Mouse (Mus musculus): ENCODE results near the gene Slk. TPM values are rescaled to one million over a fixed set of nuclear protein-coding genes. Genes with fewer than 3 reads are reported as not detected.

Gene Slk
- polyA plus RNA-seq, 1 experiment, result 5.3 TPM

DNA sequence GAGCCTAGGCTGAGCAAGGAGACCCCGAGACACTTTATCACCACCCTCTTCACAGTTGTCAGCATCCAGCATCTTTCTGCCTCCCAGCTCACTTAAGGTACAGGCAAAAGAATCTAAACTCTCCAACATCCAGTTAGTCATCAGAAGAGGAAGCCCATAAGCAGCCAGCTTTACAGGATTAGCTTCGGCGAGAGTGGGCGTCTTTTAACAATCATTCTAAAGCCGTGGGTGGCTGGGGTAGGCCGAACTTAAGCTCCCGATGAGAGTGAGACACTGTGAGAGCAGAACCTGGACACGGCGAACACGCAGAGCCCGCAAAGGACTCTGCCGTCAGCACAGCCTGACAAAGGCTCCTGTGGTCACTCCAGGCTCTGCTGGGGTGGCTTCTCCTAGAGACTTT is 99.2 kb downstream of the Slk start:
- H3K27me3 ChIP-seq (ENCODE audit: control insufficient read depth, insufficient read depth, low read length), result no peaks in the 10 kb centered on the region
- no peak for TF ChIP-seq POLR2A (IDR thresholded peaks at IDR 0.05; ENCODE audit: low read depth, low read length)
- no peak for TF ChIP-seq CTCF (IDR thresholded peaks at IDR 0.05; ENCODE audit: extremely low read depth, insufficient read depth, insufficient read length, insufficient replicate concordance)
- no peak overlapping the region for H3K27ac ChIP-seq (ENCODE audit: insufficient read depth, low read length)
- no peak for DNase-seq (ENCODE audit: low read depth in 1 of 2, low spot score in 2 of 2)
- no peaks in the 10 kb centered on the region for H3K4me1 ChIP-seq (ENCODE audit: control insufficient read depth, insufficient read depth, insufficient read length)
- H3K4me3 ChIP-seq (ENCODE audit: extremely low read depth, insufficient read depth, insufficient read length), result no peak overlapping the region
- no peaks in the 10 kb centered on the region for H3K36me3 ChIP-seq (ENCODE audit: control insufficient read depth, insufficient read depth, low read length)
- WGBS, result 91% methylated on average over 12 of the region's 12 CpGs

DNA sequence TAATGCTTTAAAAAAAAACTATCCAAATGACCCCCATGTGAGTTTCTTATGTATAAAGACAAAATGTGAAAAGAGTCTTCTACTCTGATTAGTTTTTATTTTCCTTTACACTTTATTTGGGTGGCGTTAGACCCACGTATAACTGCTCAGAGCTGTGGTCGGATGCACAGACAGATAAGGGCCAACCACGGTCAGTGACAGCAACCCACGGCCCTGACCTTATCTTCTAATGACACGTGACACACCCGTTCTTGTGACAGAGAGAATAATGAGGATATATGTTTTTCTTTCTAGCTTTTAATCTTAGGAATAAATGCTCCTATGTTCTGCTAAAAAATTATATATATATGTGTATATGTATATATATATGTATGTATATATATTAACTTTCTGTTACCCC is 110.1 kb downstream of the Slk start:
- Histone ChIP-seq H3K4me1 (ENCODE audit: control insufficient read depth, insufficient read depth, insufficient read length) (no peaks in the 10 kb centered on the region), H3K27me3 (ENCODE audit: control insufficient read depth, insufficient read depth, low read length) (no peaks in the 10 kb centered on the region), H3K36me3 (ENCODE audit: control insufficient read depth, insufficient read depth, low read length) (no peaks in the 10 kb centered on the region), H3K4me3 (ENCODE audit: extremely low read depth, insufficient read depth, insufficient read length) (no peak overlapping the region), H3K27ac (ENCODE audit: insufficient read depth, low read length) (no peak overlapping the region)
- WGBS, result 63% methylated on average over 7 of the region's 7 CpGs
- no peak for DNase-seq (ENCODE audit: low read depth in 1 of 2, low spot score in 2 of 2)
- TF ChIP-seq CTCF (IDR thresholded peaks at IDR 0.05; ENCODE audit: extremely low read depth, insufficient read depth, insufficient read length, insufficient replicate concordance), result no peak
- TF ChIP-seq POLR2A (IDR thresholded peaks at IDR 0.05; ENCODE audit: low read depth, low read length), result no peak

DNA sequence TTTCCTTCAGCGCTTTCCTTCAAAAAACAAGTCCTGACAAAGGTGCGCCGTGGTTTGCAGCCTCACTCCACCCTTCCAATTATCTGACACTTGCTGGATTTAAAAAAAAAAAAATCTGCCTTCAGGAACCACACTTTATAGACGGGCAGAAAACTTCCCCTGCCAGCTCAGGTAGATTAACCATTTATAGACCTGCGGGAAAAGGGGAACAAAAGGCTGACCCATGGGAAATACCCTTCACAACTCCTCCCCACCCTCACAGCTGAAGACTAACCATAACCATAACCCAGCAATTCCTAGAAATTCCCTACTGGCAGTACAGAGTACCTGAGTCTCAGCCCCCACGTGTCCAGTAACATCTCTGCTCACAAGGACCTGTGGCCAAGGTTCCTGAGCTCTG is 112.5 kb downstream of the Slk start, which contains the start of gene Col17a1:
Gene Col17a1, minus strand, starts transcription at position 101 of the 400 bp plus-strand sequence.
- DNase-seq (ENCODE audit: low read depth in 1 of 2, low spot score in 2 of 2), result no peak
- no peak within 1 kb of the TSS for H3K4me3 ChIP-seq (ENCODE audit: extremely low read depth, insufficient read depth, insufficient read length)
- no peak within 1 kb of the TSS for H3K27ac ChIP-seq (ENCODE audit: insufficient read depth, low read length)
- H3K36me3 ChIP-seq (ENCODE audit: control insufficient read depth, insufficient read depth, low read length), result no peaks in the 10 kb centered on the region
- H3K27me3 ChIP-seq (ENCODE audit: control insufficient read depth, insufficient read depth, low read length), result no peaks in the 10 kb centered on the region
- 51% methylated on average over 6 of the region's 6 CpGs for WGBS
- TF ChIP-seq CTCF (IDR thresholded peaks at IDR 0.05; ENCODE audit: extremely low read depth, insufficient read depth, insufficient read length, insufficient replicate concordance) (no peak), POLR2A (IDR thresholded peaks at IDR 0.05; ENCODE audit: low read depth, low read length) (no peak)
- no peaks in the 10 kb centered on the region for H3K4me1 ChIP-seq (ENCODE audit: control insufficient read depth, insufficient read depth, insufficient read length)

Other genes starting within 250 kb of the Slk start
- 12.1 and 13.1 TPM in 2 replicates for gene Sh3pxd2a, start 115.3 kb upstream of the Slk start, polyA plus RNA-seq (2012; rRNA removed)
- gene Stn1, start 42.2 kb upstream of the Slk start, polyA plus RNA-seq (2012; rRNA removed), result 11.1 and 12.1 TPM in 2 replicates
- gene Col17a1, start 112.4 kb downstream of the Slk start, polyA plus RNA-seq (2012; rRNA removed), result 1.7 and 1.9 TPM in 2 replicates
- gene Sfr1, start 152.0 kb downstream of the Slk start, polyA plus RNA-seq (2012; rRNA removed), result 16.4 and 24.5 TPM in 2 replicates